Mouse (Mus musculus) lung, postnatal 36 days (tissue): ENCODE measurements around the gene Rln1.

Experiments
- DNase-seq: peaks from one replicate; pipeline ENCODE4 v3.0.0; 2022; ENCODE audit warnings: mixed read lengths

The Rln1 gene

GRCm38 (mm10) chr19:29361468-29362130 lies 27.1 kb upstream of the Rln1 start:
- DNase-seq = peak; percentile 96

- DNase-seq = no peak
Observed at GRCm38 (mm10) chr19:29360251-29360650, 25.8 kb upstream of the Rln1 start.

GRCm38 (mm10) chr19:29356281-29356680 lies 21.8 kb upstream of the Rln1 start:
- no peak for DNase-seq

- peak; percentile 93 for DNase-seq
Observed at GRCm38 (mm10) chr19:29354895-29355877, 20.7 kb upstream of the Rln1 start.

GRCm38 (mm10) chr19:29350991-29351390 lies 16.5 kb upstream of the Rln1 start:
- DNase-seq = no peak

GRCm38 (mm10) chr19:29345636-29346035 lies 11.2 kb upstream of the Rln1 start:
- DNase-seq = no peak

GRCm38 (mm10) chr19:29344868-29345267 lies 10.4 kb upstream of the Rln1 start:
- no peak for DNase-seq

- DNase-seq = no peak
Observed at GRCm38 (mm10) chr19:29342281-29342680, 7.8 kb upstream of the Rln1 start.

- no peak for DNase-seq
Observed at GRCm38 (mm10) chr19:29341029-29341428, 6.6 kb upstream of the Rln1 start.

GRCm38 (mm10) chr19:29336624-29337023 lies 2.2 kb upstream of the Rln1 start:
- DNase-seq = no peak

GRCm38 (mm10) chr19:29326822-29327552 lies 7.5 kb downstream of the Rln1 start:
- DNase-seq = no peak

- no peak for DNase-seq
Observed at GRCm38 (mm10) chr19:29326396-29326795, 8.1 kb downstream of the Rln1 start.

- DNase-seq = no peak
Observed at GRCm38 (mm10) chr19:29325852-29326180, 8.7 kb downstream of the Rln1 start.

- peak; percentile 74 for DNase-seq
Observed at GRCm38 (mm10) chr19:29325053-29325851, 9.2 kb downstream of the Rln1 start, which contains the start of gene Insl6. Gene Insl6 (minus strand): TSS chr19:29325356.

- DNase-seq = no peak
Observed at GRCm38 (mm10) chr19:29323416-29324049, 10.9 kb downstream of the Rln1 start.

GRCm38 (mm10) chr19:29312661-29313060 lies 21.8 kb downstream of the Rln1 start:
- DNase-seq = no peak

GRCm38 (mm10) chr19:29311791-29312190 lies 22.7 kb downstream of the Rln1 start:
- no peak for DNase-seq

GRCm38 (mm10) chr19:29308832-29309231 lies 25.6 kb downstream of the Rln1 start:
- DNase-seq = no peak

- DNase-seq = no peak
Observed at GRCm38 (mm10) chr19:29302119-29302518, 32.4 kb downstream of the Rln1 start.

GRCm38 (mm10) chr19:29300919-29301318 lies 33.6 kb downstream of the Rln1 start:
- no peak for DNase-seq

- no peak for DNase-seq
Observed at GRCm38 (mm10) chr19:29297366-29297765, 37.1 kb downstream of the Rln1 start.

- no peak for DNase-seq
Observed at GRCm38 (mm10) chr19:29296166-29296565, 38.3 kb downstream of the Rln1 start.
